ENCODE assay signal across 9 mouse cellular contexts in the genomic region with DNA sequence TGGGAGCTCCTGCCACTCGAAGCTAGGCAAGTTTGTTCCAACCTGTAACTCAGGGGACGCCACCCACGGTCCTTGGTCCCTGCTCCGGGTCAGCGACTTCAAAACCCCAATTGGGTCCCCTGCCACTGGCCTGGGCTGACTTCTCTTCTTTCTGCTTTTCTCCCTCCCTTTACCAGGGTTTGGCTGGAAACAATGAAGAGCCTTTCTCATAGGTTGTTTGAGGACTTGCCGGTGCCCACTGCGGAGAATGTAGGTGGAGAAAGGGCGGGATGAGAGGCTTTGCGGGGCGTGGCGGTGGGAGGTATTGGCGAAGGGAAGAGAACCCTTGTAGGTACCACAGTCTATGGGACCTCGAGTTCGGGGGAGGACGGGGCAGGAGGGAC. TPM values are rescaled to one million over a fixed set of nuclear protein-coding genes. Genes with fewer than 3 reads are reported as not detected.
A peak's percentile ranks its signal among the peaks of the same experiment; 100 is the strongest.
DNase-seq lines count a peak whose midpoint lies in the region; ATAC-seq lines count a peak whose summit lies in the region.
"Had no signal": no experiment of that assay in that cellular context is flagged by ENCODE, and none has a peak within 500 bp of the region (broad histone marks: within the 10 kb centered on the region; RNA-seq: fewer than 3 reads in every experiment).

A gene (minus strand): TSS at position 194 of the 383 bp plus-strand sequence.

- H3K4me1 ChIP-seq in heart, embryonic 12.5 days (replicated peaks) = peaks cover 12% of the 10 kb centered on the region
- no peaks in the 10 kb centered on the region for H3K4me1 ChIP-seq in forebrain, embryonic 14.5 days (ENCODE audit: control insufficient read depth, insufficient read depth, low read length)
- no peaks in the 10 kb centered on the region for H3K4me1 ChIP-seq in liver, embryonic 15.5 days (replicated peaks)
- peaks cover 7% of the 10 kb centered on the region; the same call in 1 of the 2 replicates for H3K4me1 ChIP-seq in stomach, embryonic 15.5 days

- H3K27ac ChIP-seq in heart, embryonic 12.5 days (ENCODE audit: poor library complexity, severe bottlenecking) = no peak within 1 kb of the TSS
- H3K27ac ChIP-seq in forebrain, embryonic 14.5 days (ENCODE audit: low read depth, low read length) = no peak within 1 kb of the TSS
- no peak within 1 kb of the TSS for H3K27ac ChIP-seq in liver, embryonic 15.5 days (replicated peaks)
- H3K27ac ChIP-seq in stomach, embryonic 15.5 days = no peak within 1 kb of the TSS

- peak within 1 kb of the TSS; percentile 74 for H3K4me3 ChIP-seq in heart, embryonic 12.5 days
- H3K4me3 ChIP-seq in forebrain, embryonic 14.5 days (ENCODE audit: low read depth, low read length) = peak within 1 kb of the TSS; percentile 53
- H3K4me3 ChIP-seq in liver, embryonic 15.5 days (replicated peaks) = peak within 1 kb of the TSS; percentile 33
- peak within 1 kb of the TSS; percentile 53 for H3K4me3 ChIP-seq in stomach, embryonic 15.5 days (replicated peaks)

- H3K9ac ChIP-seq in heart, embryonic 12.5 days = peak within 1 kb of the TSS; percentile 65
- peak within 1 kb of the TSS; percentile 59 for H3K9ac ChIP-seq in forebrain, embryonic 14.5 days (ENCODE audit: low read length)
- no peak within 1 kb of the TSS for H3K9ac ChIP-seq in liver, embryonic 15.5 days
- no peak within 1 kb of the TSS for H3K9ac ChIP-seq in stomach, embryonic 15.5 days

- H3K9me3 ChIP-seq in heart, embryonic 12.5 days (replicated peaks) = no peaks in the 10 kb centered on the region
- no peaks in the 10 kb centered on the region for H3K9me3 ChIP-seq in forebrain, embryonic 14.5 days (replicated peaks; ENCODE audit: control insufficient read depth, low read length)
- no peaks in the 10 kb centered on the region for H3K9me3 ChIP-seq in liver, embryonic 15.5 days (replicated peaks)
- no peaks in the 10 kb centered on the region for H3K9me3 ChIP-seq in stomach, embryonic 15.5 days

- DNase-seq in heart, postnatal 36 days = no peak
- peak; percentile 30 for DNase-seq in adrenal gland, postnatal 14 days
- no peak for DNase-seq in forebrain, embryonic 14.5 days (ENCODE audit: low spot score)
- peak; percentile 3 for DNase-seq in kidney, postnatal 14 days
- DNase-seq in spleen, postnatal 10 days (ENCODE audit: low spot score in 2 of 2) = no peak

- 1% methylated on average over 15 of the region's 15 CpGs for WGBS in heart, embryonic 12.5 days
- 1% methylated on average over 15 of the region's 15 CpGs for WGBS in forebrain, embryonic 14.5 days
- under 1% methylated on average over 15 of the region's 15 CpGs for WGBS in liver, embryonic 15.5 days (ENCODE audit: insufficient replicate concordance)
- under 1% methylated on average over 15 of the region's 15 CpGs for WGBS in stomach, embryonic 15.5 days

- ATAC-seq in heart, embryonic 12.5 days (ENCODE audit: insufficient number of reproducible peaks, low FRiP score) = peak; percentile 48
- ATAC-seq in forebrain, embryonic 14.5 days = peak; percentile 47
- no peak for ATAC-seq in liver, embryonic 15.5 days (ENCODE audit: insufficient read depth)
- ATAC-seq in stomach, embryonic 15.5 days (ENCODE audit: insufficient read depth, low FRiP score, low read depth) = peak; percentile 56

- intact Hi-C loops in heart, postnatal 36 days (cut with DNase I) = no loop called here

- H3K27me3 ChIP-seq in heart, embryonic 12.5 days (replicated peaks) = peaks cover 18% of the 10 kb centered on the region; the same call in 1 of the 2 replicates
- no peaks in the 10 kb centered on the region for H3K27me3 ChIP-seq in forebrain, embryonic 14.5 days (replicated peaks; ENCODE audit: control insufficient read depth, insufficient read depth, low read length)
- peaks cover 26% of the 10 kb centered on the region for H3K27me3 ChIP-seq in liver, embryonic 15.5 days
- peaks cover 20% of the 10 kb centered on the region; the same call in 1 of the 2 replicates for H3K27me3 ChIP-seq in stomach, embryonic 15.5 days (replicated peaks)

- H3K4me2 ChIP-seq in heart, embryonic 12.5 days = peak within 1 kb of the TSS; percentile 99
- H3K4me2 ChIP-seq in forebrain, embryonic 14.5 days (ENCODE audit: low read length) = peak within 1 kb of the TSS; percentile 98
- peak within 1 kb of the TSS; percentile 58 for H3K4me2 ChIP-seq in liver, embryonic 15.5 days
- peak within 1 kb of the TSS; percentile 96 for H3K4me2 ChIP-seq in stomach, embryonic 15.5 days

- H3K36me3 ChIP-seq in heart, embryonic 12.5 days = no peaks in the 10 kb centered on the region
- H3K36me3 ChIP-seq in forebrain, embryonic 14.5 days (ENCODE audit: control insufficient read depth, insufficient read depth, low read length) = no peaks in the 10 kb centered on the region
- no peaks in the 10 kb centered on the region for H3K36me3 ChIP-seq in liver, embryonic 15.5 days (replicated peaks)
- H3K36me3 ChIP-seq in stomach, embryonic 15.5 days = no peaks in the 10 kb centered on the region

RNA-seq across cellular contexts. Expression of the gene that starts here (rescaled TPM):
- 7.7 and 7.8 TPM in 2 replicates for polyA plus RNA-seq in heart, embryonic 12.5 days (2016; fragmentation: Nextera tagmentation; extraction: Ambion mirVana)
- total RNA-seq in heart, postnatal 36 days (2021) = not detected
- 0.11 and 0.23 TPM in 2 replicates for total RNA-seq in adrenal gland, postnatal 14 days (2021)
- 13.2 and 17.4 TPM in 2 replicates for polyA plus RNA-seq in forebrain, embryonic 14.5 days (2014; fragmentation: Nextera tagmentation; extraction: Ambion mirVana)
- 0.14 and 0.18 TPM in 2 replicates for polyA plus RNA-seq in liver, embryonic 15.5 days (2015; fragmentation: Nextera tagmentation; extraction: Ambion mirVana)
- polyA plus RNA-seq in stomach, embryonic 15.5 days (2015; fragmentation: Nextera tagmentation; extraction: Ambion mirVana) = 8.4 and 11.2 TPM in 2 replicates
- total RNA-seq: MEL had no signal

Comparison
In these comparisons a context has a peak if more than half of its experiments do, and no peak if none do; other contexts are left out.
1. Peak in DNase-seq in adrenal gland, postnatal 14 days; RNA of the gene not detected or under 1 TPM.
2. H3K9ac ChIP-seq: peak in heart, embryonic 12.5 days (single experiment) and forebrain, embryonic 14.5 days (single experiment); none in liver, embryonic 15.5 days (single experiment) and stomach, embryonic 15.5 days (single experiment).
3. Peak in every context shown above with its lines, with median percentiles within 50 percentile points of each other: H3K4me2 ChIP-seq and H3K4me3 ChIP-seq.